Mouse (Mus musculus) limb, embryonic 14.5 days (tissue): ENCODE data around the gene Chrm4. TPM values are rescaled to one million over a fixed set of nuclear protein-coding genes. Genes with fewer than 3 reads are reported as not detected.

Source experiments
- ATAC-seq: fragments of 200-750 bp; cut with Nextera tagmentation; 2 replicates; pipeline ENCODE4 v1.8.0; 2017; ENCODE audit warnings: low read depth, moderate number of reproducible peaks, moderate TSS enrichment; ENCODE audit not compliant: low FRiP score
- DNase-seq: peaks from one replicate; pipeline ENCODE4 v3.0.0-alpha.2; 2015; ENCODE audit warnings: low spot score
- H3K27ac ChIP-seq: fragments of 300-500 bp; sonication (generic); replicated peaks from 2 replicates; pipeline ENCODE4 v1.5.1; 2014; ENCODE audit warnings: low read depth, mild to moderate bottlenecking, low read length, moderate library complexity, mixed read lengths
- H3K27me3 ChIP-seq: fragments of 300-500 bp; sonication (generic); 2 replicates; pipeline ENCODE4 v1.6.1; 2014; ENCODE audit warnings: low read length, mixed read lengths; ENCODE audit not compliant: control insufficient read depth, insufficient read depth
- H3K36me3 ChIP-seq: fragments of 300-500 bp; sonication (generic); 2 replicates; pipeline ENCODE4 v1.6.1; 2014; ENCODE audit warnings: mild to moderate bottlenecking, low read length, moderate library complexity, mixed read lengths; ENCODE audit not compliant: control insufficient read depth, insufficient read depth
- H3K4me1 ChIP-seq: fragments of 300-500 bp; sonication (generic); 2 replicates; pipeline ENCODE4 v1.6.1; 2014; ENCODE audit warnings: antibody characterized with exemption, low read length, mixed read lengths; ENCODE audit not compliant: control insufficient read depth, insufficient read depth
- H3K4me2 ChIP-seq: fragments of 300-500 bp; sonication (generic); replicated peaks from 2 replicates; pipeline ENCODE4 v1.6.1; 2014; ENCODE audit warnings: low read depth, mild to moderate bottlenecking, low read length, moderate library complexity; ENCODE audit not compliant: severe bottlenecking
- H3K4me3 ChIP-seq: fragments of 300-500 bp; sonication (generic); replicated peaks from 2 replicates; pipeline ENCODE4 v1.5.1; 2014; ENCODE audit warnings: low read length
- H3K9ac ChIP-seq: fragments of 300-500 bp; sonication (generic); 2 replicates; pipeline ENCODE4 v1.6.1; 2014; ENCODE audit warnings: mild to moderate bottlenecking, low read depth, low read length, moderate library complexity; ENCODE audit not compliant: severe bottlenecking
- H3K9me3 ChIP-seq: fragments of 300-500 bp; sonication (generic); 2 replicates; pipeline ENCODE4 v1.6.1; 2016; ENCODE audit warnings: low read length; ENCODE audit not compliant: control insufficient read depth
- POLR2A ChIP-seq: fragments of 200-500 bp; IDR thresholded peaks from 2 replicates; pipeline ENCODE4 v1.8.0; 2012; ENCODE audit warnings: inconsistent platforms, mild to moderate bottlenecking, moderate library complexity, borderline replicate concordance; ENCODE audit not compliant: insufficient read depth, insufficient read length; ENCODE audit errors: extremely low read depth
- WGBS: fragments of 180-500 bp; shearing (Covaris S2); extraction: QIAGEN DNeasy Blood & Tissue Kit; methylation state at CpG from one replicate; pipeline ENCODE4 v1.1.7; 2014; 5-methylcytosine and 5-hydroxymethylcytosine counted together
- polyA plus RNA-seq, 2 experiments: library from polyadenylated mRNA; depleted of rRNA in 1 of 2; stranded (reverse) in 1 of 2; unstranded in 1 of 2; fragments of >200 nt; fragmentation: Nextera tagmentation in 1 of 2; extraction: Ambion mirVana in 1 of 2; gene quantifications; 2 replicates each; pipeline versions ENCODE4 v1.2.1 to v1.2.3; 2012 to 2014

Chrm4 gene
- polyA plus RNA-seq, 2 experiments: 0.17 to 0.47 TPM

GRCm38 (mm10) chr2:91936154-91936553, 9.1 kb downstream of the Chrm4 start:
- H3K27ac ChIP-seq: no peak overlapping the region
- no peak overlapping the region for H3K9ac ChIP-seq
- 84% methylated on average over 7 of the region's 7 CpGs for WGBS
- no peak overlapping the region for H3K4me3 ChIP-seq
- peaks cover 65% of the 10 kb centered on the region for H3K36me3 ChIP-seq
- no peaks in the 10 kb centered on the region for H3K27me3 ChIP-seq
- H3K4me2 ChIP-seq: no peak overlapping the region
- no peak for TF ChIP-seq POLR2A
- peaks cover 18% of the 10 kb centered on the region for H3K4me1 ChIP-seq
- DNase-seq (no peak), ATAC-seq (no peak)
- no peaks in the 10 kb centered on the region for H3K9me3 ChIP-seq

- DNase-seq: no peak
- Histone ChIP-seq H3K27me3 (no peaks in the 10 kb centered on the region), H3K4me2 (no peak overlapping the region), H3K9ac (no peak overlapping the region), H3K36me3 (peaks cover 63% of the 10 kb centered on the region), H3K27ac (no peak overlapping the region), H3K9me3 (no peaks in the 10 kb centered on the region), H3K4me1 (peaks cover 2% of the 10 kb centered on the region; the same call in 1 of the 2 replicates), H3K4me3 (no peak overlapping the region)
- ATAC-seq: no peak
- 85% methylated on average over 15 of the region's 15 CpGs for WGBS
- TF ChIP-seq POLR2A: no peak
Measured at GRCm38 (mm10) chr2:91939303-91939935, 12.4 kb downstream of the Chrm4 start.

GRCm38 (mm10) chr2:91942356-91942755, 15.3 kb downstream of the Chrm4 start:
- H3K4me1 ChIP-seq: peaks cover 3% of the 10 kb centered on the region; the same call in 1 of the 2 replicates
- ATAC-seq (no peak), DNase-seq (no peak)
- peaks cover 37% of the 10 kb centered on the region for H3K36me3 ChIP-seq
- 65% methylated on average over 6 of the region's 6 CpGs for WGBS
- H3K27ac ChIP-seq: no peak overlapping the region
- no peak overlapping the region for H3K4me3 ChIP-seq
- no peak for TF ChIP-seq POLR2A
- no peaks in the 10 kb centered on the region for H3K27me3 ChIP-seq
- H3K9me3 ChIP-seq: no peaks in the 10 kb centered on the region
- H3K9ac ChIP-seq: no peak overlapping the region
- H3K4me2 ChIP-seq: no peak overlapping the region

GRCm38 (mm10) chr2:91944170-91944950, 17.3 kb downstream of the Chrm4 start:
- H3K9ac ChIP-seq: no peak overlapping the region

GRCm38 (mm10) chr2:91945483-91945882, 18.4 kb downstream of the Chrm4 start, which contains the start of gene Gm9821:
Gene Gm9821 (plus strand): TSS chr2:91945703.
- Histone ChIP-seq H3K4me2 (no peak within 1 kb of the TSS), H3K27ac (no peak within 1 kb of the TSS), H3K4me1 (peaks cover 22% of the 10 kb centered on the region), H3K9ac (no peak within 1 kb of the TSS), H3K36me3 (peaks cover 6% of the 10 kb centered on the region), H3K9me3 (no peaks in the 10 kb centered on the region), H3K27me3 (no peaks in the 10 kb centered on the region), H3K4me3 (no peak within 1 kb of the TSS)
- 89% methylated on average over 18 of the region's 18 CpGs for WGBS
- DNase-seq (no peak), ATAC-seq (no peak)
- TF ChIP-seq POLR2A: no peak

More at GRCm38 (mm10) chr2:91944170-91944950, 17.3 kb downstream of the Chrm4 start:
- no peak overlapping the region for H3K27ac ChIP-seq
- WGBS: 47% methylated on average over 13 of the region's 13 CpGs
- no peaks in the 10 kb centered on the region for H3K27me3 ChIP-seq
- no peak overlapping the region for H3K4me3 ChIP-seq
- ATAC-seq (peak; percentile 80), DNase-seq (peak; percentile 82)
- H3K36me3 ChIP-seq: peaks cover 17% of the 10 kb centered on the region
- no peak for TF ChIP-seq POLR2A
- H3K9me3 ChIP-seq: no peaks in the 10 kb centered on the region
- peaks cover 11% of the 10 kb centered on the region for H3K4me1 ChIP-seq
- no peak overlapping the region for H3K4me2 ChIP-seq
